Mouse (Mus musculus): Measurements from ENCODE around the gene Uvrag. TPM values are rescaled to one million over a fixed set of nuclear protein-coding genes. Genes with fewer than 3 reads are reported as not detected.

Uvrag gene
- total RNA-seq, 4 experiments from 2014 or later, result 17.5 to 22.1 (median 20.3) TPM

DNA sequence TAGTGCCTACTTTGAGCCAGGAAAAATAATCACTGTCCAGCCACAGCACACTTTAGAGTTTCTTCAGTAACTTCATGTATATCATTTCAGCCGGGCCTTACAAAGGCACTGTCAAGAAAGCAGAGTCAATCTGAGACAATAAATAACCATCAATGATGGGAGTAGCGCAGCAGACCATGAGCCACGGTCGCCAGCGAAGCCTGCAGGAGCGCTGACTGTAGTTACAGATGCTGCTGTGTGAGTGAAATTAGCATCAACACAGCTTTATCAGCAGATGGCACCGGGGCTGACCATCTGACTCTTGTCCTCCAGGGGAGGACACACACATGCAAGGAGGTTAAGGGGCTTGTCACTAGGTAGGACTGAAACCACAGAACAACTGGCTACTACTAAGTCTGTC, 251.7 kb downstream of the Uvrag start:
- DNase-seq (ENCODE audit: low spot score), result no peak

DNA sequence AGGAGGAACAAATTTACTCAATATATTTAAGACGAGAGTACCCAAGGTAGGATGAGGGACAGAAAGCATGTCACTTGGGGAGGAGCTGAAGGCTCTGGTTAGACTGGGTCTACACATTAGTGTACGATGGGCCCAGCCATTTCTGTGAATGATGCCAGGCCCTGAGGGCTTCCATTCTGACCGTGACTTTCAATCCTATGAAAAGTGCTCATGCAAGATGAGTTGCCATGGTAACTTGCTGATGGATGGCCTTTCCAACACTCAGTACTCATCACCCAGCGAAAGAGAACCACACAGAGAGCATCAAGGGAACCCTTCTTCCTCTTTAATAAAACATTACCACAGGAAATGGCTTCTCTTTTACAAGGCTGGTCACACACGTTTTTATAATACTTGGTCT, 252.1 kb downstream of the Uvrag start:
- no peak for DNase-seq (ENCODE audit: low spot score)

DNA sequence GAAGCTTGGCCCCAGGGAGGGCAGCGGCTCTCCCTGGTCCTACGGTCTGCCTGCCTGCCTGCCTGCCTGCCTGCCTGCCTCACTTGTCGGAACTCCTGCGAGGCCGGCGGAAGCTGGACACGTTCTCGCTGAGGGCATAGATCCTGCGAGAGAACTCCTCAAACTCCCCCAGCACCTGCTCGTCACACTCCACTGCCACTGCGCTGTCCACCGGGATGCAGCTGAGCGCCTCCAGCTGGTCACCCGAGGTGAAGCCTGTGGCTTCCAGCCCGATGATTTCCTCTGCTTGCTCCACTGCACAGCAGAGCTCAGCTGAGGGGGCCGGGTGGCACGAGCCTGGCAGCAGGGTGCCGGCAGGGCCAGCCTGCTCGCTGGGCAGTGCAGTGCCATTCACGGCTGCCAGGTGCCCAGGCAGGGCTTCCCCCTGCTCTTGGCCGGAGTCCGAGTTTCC, 253.1 kb downstream of the Uvrag start:
- no peak for DNase-seq (ENCODE audit: low spot score)

DNA sequence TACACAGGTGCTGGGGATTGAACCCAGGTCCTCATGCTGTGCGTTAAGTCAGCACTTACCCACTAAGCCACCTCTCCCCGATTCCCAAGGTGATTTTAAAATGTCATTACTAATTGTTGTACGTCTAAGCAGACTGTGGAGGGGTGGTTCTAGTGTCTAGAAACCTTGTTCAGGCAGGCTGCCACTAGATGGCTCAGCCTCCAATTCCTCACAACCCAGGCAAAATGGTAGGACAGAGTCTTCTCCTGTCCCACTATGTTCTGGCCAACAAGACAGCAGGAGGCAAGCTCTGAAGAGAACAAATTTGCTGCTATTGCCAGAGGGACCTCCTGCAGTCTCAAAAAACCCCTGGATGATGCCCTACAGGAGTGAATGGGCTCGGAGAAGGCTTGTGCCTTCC, 259.1 kb downstream of the Uvrag start:
- DNase-seq (ENCODE audit: low spot score), result no peak

DNA sequence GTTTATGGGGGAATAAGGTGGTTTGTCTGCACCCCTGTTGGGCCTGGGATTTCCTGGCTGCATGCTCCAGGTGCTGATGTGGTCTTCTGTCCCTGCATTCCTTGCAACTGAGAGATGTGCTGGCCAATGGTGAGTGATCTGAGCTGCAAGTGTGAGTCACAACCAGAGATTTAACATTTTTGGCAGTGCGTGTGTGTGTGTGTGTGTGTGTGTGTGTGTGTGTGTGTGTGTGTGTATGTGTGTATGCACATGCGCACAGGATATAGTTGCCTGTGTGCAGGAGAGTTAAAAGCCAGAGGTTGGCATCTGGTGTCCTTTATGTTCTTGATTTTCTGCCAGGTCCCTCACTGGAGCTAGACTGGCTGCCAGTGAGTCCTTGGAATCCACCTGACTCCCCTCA, 261.8 kb downstream of the Uvrag start:
- no peak for DNase-seq (ENCODE audit: low spot score)

DNA sequence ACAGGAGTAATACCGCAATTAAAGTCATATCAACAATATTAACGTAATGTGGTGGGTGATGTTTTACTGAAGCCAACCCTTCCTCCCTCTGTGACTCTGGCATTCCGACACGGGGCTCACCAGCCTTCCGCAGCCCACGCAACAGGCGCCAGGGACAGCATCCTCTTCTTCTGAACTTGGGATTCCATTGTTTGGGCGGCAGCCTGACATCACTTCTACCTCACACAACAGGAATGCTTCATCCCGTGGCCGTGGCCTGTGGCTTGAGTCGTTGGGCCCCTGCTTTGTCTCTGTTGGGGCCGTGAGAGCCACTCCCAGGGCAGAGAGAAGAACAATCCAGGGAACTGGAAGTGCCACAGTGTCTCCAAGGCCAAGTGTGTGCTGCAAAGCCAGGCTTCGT, 264.8 kb downstream of the Uvrag start:
- no peak for DNase-seq (ENCODE audit: low spot score)

DNA sequence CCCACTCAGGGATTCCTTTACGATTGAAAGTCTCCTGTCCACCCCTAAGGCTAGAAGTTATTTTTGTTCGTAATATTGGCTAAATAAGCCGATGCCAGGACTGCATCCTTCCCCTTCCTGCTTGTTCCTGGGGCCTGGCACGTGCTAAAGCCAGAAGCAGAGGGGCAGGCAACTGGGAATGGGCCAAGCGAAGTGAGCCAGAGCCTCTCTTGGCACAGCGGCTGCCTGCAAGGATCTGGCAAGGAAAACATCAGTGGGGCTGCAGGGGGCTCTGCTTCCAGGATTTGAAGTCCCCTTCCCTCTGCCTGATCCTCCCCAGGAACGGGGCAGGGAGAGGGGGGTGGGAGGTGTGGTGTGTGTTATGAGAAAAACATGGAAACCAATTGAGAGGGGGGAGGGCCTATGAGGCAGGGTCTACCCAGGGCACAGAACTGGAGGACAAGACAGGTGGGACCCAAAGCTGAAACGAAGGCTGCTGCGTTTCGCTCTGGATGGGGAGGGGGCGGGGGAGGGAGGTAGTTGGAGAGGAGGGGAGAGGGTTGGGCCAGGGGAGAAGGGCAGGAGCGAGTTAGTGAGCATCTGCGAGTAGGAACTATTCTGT, 265.5 kb downstream of the Uvrag start:
- DNase-seq (ENCODE audit: low spot score), result no peak

DNA sequence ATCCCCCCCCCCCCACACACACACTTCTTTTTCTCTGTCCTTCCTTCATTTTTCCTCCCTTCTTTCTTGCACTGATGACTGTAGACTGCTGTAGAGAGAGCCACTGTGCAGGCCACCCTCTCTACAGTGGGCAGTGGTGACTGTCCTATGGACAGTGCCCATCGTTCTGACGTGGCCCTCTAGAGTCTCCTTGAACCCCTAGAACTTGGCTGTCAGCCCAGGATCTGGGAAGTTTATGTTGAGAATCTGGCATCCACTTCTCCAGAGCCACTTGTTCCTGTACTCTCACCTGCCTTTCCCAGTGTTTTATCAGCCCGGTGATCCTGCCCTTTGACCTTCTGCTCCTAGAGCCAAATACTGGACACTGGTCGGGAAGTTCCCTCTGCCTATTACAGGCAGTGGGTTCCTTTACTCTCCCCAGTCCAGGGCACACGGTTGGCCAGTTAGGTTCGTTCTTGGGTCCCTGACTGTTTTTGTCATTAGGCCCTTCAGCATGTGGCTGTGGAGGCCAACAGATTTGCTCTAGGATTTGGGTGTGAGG, 266.5 kb downstream of the Uvrag start:
- no peak for DNase-seq (ENCODE audit: low spot score)

DNA sequence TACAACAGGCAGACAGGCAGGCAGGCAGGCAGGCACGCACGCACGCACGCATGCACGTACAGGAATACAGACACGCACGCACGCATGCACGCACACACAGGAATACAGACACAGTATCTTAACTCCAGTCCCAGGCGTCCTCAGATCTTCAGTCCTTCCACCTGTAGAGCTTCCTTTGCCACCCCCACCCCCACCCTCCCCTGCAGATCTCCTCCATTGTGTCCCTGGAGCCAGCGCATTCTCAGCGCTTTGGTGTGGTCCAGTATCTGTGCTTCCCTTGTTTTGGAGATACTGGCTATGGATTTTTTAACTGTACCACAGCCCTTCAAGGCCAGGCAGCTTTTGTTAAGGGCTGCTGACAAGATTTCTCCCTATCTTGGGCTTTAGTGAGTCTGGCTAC, 267.6 kb downstream of the Uvrag start:
- DNase-seq (ENCODE audit: low spot score), result no peak

DNA sequence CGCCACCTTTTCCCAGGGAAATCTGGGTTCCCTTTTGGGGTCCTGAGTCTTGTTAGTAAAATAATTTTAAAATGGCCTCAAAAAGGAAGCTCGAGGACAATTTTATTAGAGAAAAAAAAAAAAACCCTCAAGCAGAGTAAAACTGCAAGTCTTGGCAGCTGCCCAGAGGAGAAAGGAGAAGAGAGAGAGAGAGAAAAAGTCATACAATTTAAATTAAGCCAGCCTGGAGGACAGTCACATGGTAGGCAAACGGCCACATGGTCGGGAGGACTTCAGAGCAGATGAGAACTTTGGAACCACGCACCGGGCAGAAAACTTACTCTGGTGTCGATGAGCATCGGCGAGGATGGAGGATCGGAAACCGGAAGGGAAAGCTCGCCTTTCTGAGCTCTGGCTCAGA, 269.1 kb downstream of the Uvrag start:
- DNase-seq (ENCODE audit: low spot score), result no peak

DNA sequence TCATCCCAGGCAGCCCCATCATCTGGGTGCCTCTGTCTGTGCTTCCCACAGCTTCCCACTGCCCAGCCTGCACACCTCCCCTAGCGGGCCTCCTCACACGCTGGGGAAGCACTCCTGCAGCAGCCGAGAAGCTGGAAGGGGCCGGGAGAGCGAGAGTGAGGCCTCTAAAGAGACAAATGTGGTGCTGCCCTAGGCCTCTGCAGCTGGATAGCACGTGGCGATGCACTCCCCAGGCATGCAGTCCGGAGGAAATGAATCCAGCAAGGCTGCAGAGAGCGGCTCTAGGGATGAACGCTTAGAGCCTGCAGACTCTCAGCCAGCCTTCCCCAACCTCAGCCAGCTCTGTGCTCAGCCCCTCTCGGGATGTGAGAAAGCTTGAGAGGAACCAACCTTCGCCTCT, 270.1 kb downstream of the Uvrag start:
- DNase-seq (ENCODE audit: low spot score), result no peak

DNA sequence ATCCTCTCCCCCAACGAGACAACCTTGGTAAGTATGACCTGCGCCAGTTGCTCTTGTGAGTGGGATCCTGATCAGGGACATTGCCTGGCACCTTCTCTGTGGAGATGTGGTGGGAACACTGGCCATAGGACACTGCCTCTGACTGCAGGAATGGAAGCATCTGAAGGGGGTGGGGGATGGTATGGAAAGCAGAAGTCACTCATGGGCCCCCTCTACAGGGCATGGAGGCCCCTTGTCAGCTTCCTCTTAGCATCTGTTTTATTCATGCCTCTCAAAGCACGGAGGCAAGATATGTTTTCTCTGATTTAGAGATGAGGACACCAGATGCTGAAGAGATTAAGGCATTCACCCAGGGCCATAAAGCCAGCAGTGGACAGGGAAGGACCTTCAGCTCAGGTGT, 271.9 kb downstream of the Uvrag start:
- DNase-seq (ENCODE audit: low spot score), result no peak

DNA sequence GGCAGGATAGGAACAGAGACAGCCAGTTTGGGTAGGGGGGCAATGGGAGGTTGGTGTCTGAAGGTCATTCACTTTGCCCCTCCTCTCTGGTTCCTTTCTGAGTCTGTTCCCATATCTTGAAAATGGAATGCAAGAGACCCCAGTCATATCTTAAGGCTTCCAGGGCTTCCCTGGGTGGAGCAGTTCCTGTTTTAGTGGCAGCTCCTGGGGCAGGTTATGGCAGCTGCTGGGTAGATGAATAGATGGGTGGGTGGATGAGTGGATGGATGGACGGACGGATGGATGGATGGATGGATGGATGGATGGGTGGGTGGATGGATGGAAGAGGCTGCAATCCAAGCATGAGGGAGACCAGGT, 273.2 kb downstream of the Uvrag start:
- no peak for DNase-seq (ENCODE audit: low spot score)

DNA sequence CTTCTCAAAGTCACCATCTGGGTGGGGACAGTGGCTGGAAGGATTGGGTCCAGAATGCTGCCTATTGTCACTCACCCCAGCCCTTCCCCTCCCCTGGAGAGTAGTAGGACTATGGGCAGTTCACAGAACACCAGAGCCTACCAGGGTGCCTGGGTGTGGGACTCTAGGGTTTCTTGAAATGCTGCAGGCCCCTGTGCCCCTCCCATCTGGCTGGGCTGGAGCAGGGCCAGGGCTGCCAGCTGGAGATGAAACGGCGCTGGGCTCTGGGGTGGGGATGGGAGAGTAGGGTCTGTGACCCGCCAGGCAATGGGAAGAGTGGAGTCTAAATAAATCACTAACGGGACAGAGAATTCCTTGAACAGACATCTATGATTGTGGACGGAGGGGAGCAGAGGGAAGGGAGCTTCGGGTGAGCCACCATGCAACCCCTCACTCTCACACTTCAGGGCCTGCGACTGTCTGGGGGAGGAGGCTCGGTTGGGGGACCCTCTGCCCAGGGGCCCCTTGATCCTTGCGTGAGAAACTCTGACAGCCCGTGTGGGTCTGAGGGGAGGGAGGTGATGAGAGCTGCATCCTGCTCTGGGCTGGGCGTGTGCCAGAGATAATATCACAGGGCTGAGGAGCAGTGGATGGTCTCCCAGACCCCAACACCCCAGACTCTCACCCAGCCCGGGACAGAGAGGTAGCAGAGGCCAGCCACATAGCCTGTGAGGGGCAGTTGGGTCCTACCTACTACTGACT, 273.7 kb downstream of the Uvrag start:
- no peak for DNase-seq (ENCODE audit: low spot score)

DNA sequence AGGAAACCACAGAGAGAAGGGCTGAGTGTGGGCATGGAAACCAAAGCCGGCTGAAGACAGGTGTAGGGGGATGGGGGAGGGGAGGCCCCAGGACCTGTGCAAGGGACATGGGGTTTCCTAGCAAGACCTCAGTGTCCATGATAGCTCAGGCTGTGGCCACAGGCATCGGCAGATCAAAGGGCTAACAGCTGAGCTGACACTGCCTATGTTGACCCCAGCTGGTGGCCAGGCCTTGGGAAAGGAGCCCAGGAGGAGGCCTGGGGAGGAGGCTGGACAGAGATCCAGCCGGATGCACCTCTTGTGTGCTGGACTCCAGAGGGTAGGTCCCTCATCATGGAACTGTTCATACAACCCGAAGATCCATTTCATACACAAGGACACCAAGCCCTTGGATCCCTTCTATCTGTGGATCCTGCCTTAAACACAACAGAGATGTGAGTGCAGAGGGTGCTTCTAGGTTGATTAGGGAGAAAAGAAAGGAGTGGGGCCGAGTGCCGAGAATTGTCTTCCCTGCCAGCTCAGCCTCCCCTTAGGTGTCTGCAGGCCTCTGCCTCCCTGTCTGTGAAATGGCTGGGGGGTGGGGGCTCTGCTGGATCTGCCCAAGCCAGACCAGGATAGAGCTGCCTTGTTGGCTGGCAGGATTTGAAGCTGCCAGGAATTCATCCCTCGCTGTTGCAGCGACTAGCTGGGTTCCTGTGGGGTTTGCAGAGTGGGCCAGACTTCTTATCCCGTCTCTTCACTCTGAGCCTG, 276.8 kb downstream of the Uvrag start:
- DNase-seq (ENCODE audit: low spot score), result no peak

DNA sequence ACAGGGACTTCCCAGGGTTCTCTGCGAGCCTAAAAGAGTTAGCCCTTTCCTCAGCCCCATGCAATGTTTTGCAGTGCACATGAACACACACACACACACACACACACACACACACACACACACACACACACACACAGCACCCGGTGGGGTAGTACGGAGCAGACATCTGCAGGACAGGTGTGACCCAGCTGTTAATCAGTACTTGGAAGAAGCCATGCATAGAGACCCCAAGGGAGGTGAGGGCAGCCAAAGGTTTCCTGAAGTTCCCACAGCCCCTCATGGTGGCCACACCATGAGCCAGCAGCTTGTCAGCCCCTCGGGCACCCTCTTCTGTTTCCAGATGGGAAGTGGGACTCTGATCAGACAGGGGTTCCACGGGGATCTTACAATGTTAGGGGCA, 277.9 kb downstream of the Uvrag start:
- DNase-seq (ENCODE audit: low spot score), result no peak

DNA sequence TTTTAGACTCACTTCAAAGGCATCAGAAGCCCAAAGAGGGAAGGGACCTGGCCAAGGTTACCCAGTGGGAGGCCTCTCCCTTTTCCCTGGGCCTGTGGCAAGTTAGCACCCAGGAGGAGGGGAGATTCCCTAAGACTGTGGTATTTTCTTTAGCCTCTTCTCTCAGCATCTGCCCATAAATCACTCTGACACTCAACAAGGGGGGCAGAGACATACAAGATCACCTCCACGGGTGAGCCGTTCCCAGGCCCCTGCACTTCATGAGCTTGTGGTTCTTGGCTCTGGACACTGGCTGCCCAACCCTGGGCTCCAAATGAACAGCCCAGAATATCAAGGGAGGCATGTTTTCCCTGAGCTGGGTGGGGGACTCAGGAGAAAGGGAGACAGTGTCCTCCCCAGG, 279.9 kb downstream of the Uvrag start:
- no peak for DNase-seq (ENCODE audit: low spot score)

DNA sequence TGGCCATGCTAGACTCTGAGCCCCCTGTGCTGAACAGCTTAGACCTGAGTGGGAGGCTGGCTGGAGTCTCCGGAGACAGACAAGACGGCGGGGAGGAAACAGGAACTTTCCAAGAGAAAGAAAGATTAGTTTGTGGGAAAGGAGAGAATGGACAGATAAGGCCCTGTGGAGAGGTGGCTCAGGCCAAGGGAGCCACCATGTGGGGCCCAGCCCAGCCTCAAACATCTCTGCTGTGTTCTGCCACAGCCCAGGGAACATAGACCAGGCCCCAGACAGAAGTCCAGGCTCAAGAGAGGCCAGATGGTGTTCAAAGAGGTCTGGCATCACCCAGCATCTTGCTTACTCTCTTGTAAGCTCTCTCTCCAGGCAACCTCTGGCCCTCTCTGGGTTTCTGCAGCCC, 283.8 kb downstream of the Uvrag start:
- no peak for DNase-seq (ENCODE audit: low spot score)

DNA sequence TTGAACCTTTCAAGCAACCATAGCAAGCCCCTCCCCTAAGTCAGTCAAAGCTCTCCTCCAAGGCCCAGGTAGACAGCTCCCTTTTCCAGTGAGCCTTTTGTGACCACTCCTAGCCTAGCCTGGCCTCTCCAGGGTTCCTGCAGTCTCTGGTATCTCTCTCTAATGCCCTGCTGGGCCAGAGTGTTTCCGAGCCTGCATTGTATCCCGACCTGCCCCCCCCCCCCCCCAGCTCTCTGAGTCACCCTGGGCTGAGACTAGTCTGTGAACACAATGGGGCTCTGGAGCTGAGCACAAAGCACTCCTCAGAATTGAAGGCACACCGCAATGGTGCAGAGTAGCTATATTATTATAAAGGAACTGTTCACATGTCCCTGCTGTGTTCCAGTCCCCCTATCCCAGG, 284.8 kb downstream of the Uvrag start:
- no peak for DNase-seq (ENCODE audit: low spot score)

DNA sequence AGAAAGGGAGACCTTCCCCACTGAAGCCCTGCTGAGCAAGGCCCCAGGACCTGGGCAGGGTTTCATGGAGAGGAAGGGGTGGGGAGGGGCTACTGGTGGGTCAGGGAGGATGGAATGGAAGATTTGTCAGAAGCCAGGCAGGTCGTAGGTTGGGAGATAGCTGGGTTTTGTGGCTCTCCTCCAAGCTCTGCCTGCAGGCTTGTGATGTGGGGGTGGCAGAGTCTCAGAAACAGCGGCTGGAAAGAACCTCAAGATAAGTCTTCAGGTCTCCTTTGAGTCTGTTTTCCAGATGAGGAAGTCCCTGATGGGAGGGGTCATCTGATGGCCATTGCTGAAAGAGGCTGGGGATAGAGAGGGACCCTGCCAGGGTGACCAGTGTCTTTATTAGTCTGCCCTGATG, 285.6 kb downstream of the Uvrag start:
- DNase-seq (ENCODE audit: low spot score), result no peak

DNA sequence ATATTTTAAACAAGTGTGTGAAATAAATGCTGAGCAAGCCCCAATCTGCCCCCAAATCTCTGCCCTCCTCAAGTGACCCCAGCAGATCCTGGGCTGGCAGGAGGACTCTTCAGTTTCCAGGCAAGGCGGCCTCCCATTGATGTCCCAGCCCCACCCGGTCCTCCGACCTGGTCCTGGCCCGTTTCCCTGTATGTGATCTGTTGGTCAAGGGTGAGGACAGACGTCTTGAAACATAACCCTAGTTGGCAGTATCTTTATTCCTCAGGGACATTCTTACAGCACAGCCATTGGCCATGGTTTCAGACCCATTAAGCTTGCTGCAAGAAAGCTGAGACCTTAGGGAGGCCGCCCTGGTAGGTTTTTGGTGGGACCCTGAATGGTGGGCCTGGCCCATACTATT, 287.1 kb downstream of the Uvrag start:
- no peak for DNase-seq (ENCODE audit: low spot score)

DNA sequence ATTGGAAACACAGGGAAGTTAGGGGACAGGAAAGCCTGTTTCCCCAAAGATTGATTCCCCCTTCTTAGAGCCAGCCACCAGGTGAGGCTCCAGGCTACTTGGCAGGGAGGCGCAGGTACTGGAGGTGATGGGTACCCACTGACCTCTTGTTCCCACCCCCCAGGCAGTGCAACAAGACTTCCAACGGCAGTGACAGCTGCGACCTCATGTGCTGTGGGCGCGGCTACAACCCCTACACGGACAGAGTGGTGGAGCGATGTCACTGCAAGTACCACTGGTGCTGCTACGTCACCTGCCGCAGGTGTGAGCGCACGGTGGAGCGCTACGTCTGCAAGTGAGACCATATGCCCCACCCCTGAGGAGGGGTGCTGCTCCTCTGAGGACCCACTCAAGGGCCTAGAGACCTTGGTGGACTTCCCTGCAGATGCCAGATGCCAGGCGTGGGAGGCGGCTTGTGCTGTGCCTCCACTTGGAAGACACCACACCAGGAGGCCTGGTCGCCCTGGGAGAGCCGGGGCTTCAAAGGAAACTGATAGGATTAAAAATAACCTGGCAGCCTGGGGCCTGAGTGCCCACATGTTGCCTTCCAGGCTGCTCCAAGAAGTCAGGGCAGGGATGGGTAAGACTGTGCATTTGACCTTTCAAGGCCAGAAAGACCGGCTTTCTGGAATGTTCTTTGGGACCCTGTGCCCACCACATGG, 287.8 kb downstream of the Uvrag start:
- DNase-seq (ENCODE audit: low spot score), result no peak

All from heart, adult 8-10 months (tissue).